Mouse (Mus musculus) embryonic facial prominence, embryonic 10.5 days (tissue): Measurements from ENCODE around the gene Gm11444. TPM values are rescaled to one million over a fixed set of nuclear protein-coding genes. Genes with fewer than 3 reads are reported as not detected.

ENCODE experiments used
- DNase-seq: peaks from one replicate; pipeline ENCODE4 v3.0.0-alpha.2; 2017; ENCODE audit warnings: low spot score
- H3K27ac ChIP-seq: fragments of 300-500 bp; sonication (generic); replicated peaks from 2 replicates; pipeline ENCODE4 v1.5.1; 2016; ENCODE audit warnings: mild to moderate bottlenecking
- H3K27me3 ChIP-seq: fragments of 300-500 bp; sonication (generic); replicated peaks from 2 replicates; pipeline ENCODE4 v1.6.1; 2016; ENCODE audit warnings: low read depth, mild to moderate bottlenecking; ENCODE audit not compliant: poor library complexity, severe bottlenecking
- H3K36me3 ChIP-seq: fragments of 300-500 bp; sonication (generic); replicated peaks from 2 replicates; pipeline ENCODE4 v1.6.1; 2016; ENCODE audit warnings: mild to moderate bottlenecking, moderate library complexity
- H3K4me1 ChIP-seq: fragments of 300-500 bp; sonication (generic); 2 replicates; pipeline ENCODE4 v1.6.1; 2016
- H3K4me3 ChIP-seq: fragments of 300-500 bp; sonication (generic); 2 replicates; pipeline ENCODE4 v1.5.1; 2016; ENCODE audit warnings: mild to moderate bottlenecking, moderate library complexity
- H3K9me3 ChIP-seq: fragments of 300-500 bp; sonication (generic); 2 replicates; pipeline ENCODE4 v1.6.1; 2016; ENCODE audit warnings: mild to moderate bottlenecking
- WGBS: fragments of 180-500 bp; shearing (Covaris S2); methylation state at CpG from one replicate; pipeline ENCODE4 v1.1.7; 2016; 5-methylcytosine and 5-hydroxymethylcytosine counted together
- polyA plus RNA-seq: library from polyadenylated mRNA; unstranded; fragments of >200 nt; fragmentation: Nextera tagmentation; extraction: Ambion mirVana; gene quantifications from 2 replicates; pipeline ENCODE4 v1.2.1, GENCODE M21; 2016

The Gm11444 gene
- polyA plus RNA-seq, 1 experiment from 2014 or later, result not detected

- DNase-seq, result no peak
- 22% methylated on average over 4 of the region's 4 CpGs for WGBS
- Histone ChIP-seq H3K27me3 (peaks cover 58% of the 10 kb centered on the region), H3K27ac (peak overlapping the region; percentile 77), H3K4me1 (peaks cover 94% of the 10 kb centered on the region), H3K9me3 (no peaks in the 10 kb centered on the region), H3K36me3 (no peaks in the 10 kb centered on the region), H3K4me3 (no peak overlapping the region)
These were observed 35.5 kb downstream of the Gm11444 start for GRCm38 (mm10) chr11:85814678-85815077.

GRCm38 (mm10) chr11:85812201-85812966, 37.7 kb downstream of the Gm11444 start:
- H3K4me3 ChIP-seq, result no peak overlapping the region
- H3K4me1 ChIP-seq, result peaks cover 71% of the 10 kb centered on the region
- H3K27ac ChIP-seq, result peak overlapping the region; percentile 3; the same call in 1 of the 2 replicates
- H3K36me3 ChIP-seq, result no peaks in the 10 kb centered on the region
- H3K9me3 ChIP-seq, result no peaks in the 10 kb centered on the region
- no peak for DNase-seq
- H3K27me3 ChIP-seq, result peaks cover 36% of the 10 kb centered on the region
- WGBS, result 90% methylated on average over 12 of the region's 12 CpGs

DNA sequence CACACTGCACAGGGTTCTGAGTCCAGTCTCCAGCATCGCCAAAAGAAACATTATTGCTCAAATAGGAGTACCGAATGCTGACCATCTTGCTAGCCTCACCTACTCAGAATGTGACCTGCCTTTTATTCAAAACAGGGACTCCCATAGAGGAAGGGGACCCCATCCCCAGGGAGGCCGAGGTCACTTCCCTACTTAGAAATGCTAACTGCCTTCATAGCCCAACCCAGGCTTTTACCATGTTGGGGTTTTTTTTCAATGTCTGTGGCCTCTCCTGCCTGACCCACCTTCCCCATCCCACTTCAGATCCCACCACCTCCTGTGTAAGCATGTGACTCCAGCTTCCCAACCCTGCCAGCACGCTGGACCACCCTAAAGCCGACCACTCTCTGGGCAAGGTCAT, 38.5 kb downstream of the Gm11444 start:
- Histone ChIP-seq H3K27me3 (peaks cover 30% of the 10 kb centered on the region), H3K4me3 (no peak overlapping the region), H3K4me1 (peaks cover 64% of the 10 kb centered on the region), H3K9me3 (no peaks in the 10 kb centered on the region), H3K36me3 (no peaks in the 10 kb centered on the region), H3K27ac (no peak overlapping the region; the same call in 1 of the 2 replicates)
- 92% methylated on average over 5 of the region's 5 CpGs for WGBS
- DNase-seq, result no peak

GRCm38 (mm10) chr11:85811229-85811628, 38.9 kb downstream of the Gm11444 start:
- 65% methylated on average over 4 of the region's 4 CpGs for WGBS
- no peaks in the 10 kb centered on the region for H3K9me3 ChIP-seq
- 0 out of 2 replicates have a peak overlapping the region, but pooled peaks have one; percentile 7 for H3K27ac ChIP-seq
- H3K4me3 ChIP-seq, result no peak overlapping the region
- H3K4me1 ChIP-seq, result peaks cover 59% of the 10 kb centered on the region
- H3K36me3 ChIP-seq, result no peaks in the 10 kb centered on the region
- no peak for DNase-seq
- H3K27me3 ChIP-seq, result peaks cover 26% of the 10 kb centered on the region

DNA sequence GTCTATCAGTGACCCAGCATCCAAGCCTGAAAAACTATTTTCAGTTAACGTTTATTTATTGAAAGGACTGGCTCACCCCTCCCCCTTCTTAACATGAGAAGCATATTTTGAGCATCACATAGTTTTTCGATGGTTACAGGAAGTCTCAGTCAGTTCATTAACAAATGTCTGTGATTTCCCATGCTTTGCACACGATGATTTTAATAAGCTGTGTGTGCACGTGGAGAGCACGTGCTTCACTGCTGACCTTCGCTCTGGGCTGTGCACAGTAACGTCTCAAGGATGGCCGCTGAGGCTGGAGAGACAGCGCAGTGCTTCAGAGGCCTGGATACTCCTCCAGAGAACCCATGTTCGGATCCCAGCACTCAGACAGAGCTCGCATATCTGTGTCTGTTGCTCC, 42.8 kb downstream of the Gm11444 start:
- Histone ChIP-seq H3K9me3 (no peaks in the 10 kb centered on the region), H3K27me3 (peaks cover 21% of the 10 kb centered on the region), H3K4me3 (no peak overlapping the region), H3K27ac (no peak overlapping the region; the same call in 1 of the 2 replicates), H3K4me1 (peaks cover 30% of the 10 kb centered on the region), H3K36me3 (no peaks in the 10 kb centered on the region)
- DNase-seq, result no peak
- whole genome bisulfite sequencing, result 86% methylated on average over 11 of the region's 11 CpGs

GRCm38 (mm10) chr11:85805779-85806178, 44.4 kb downstream of the Gm11444 start:
- WGBS, result 82% methylated on average over 1 of the region's 1 CpGs
- Histone ChIP-seq H3K4me1 (peaks cover 20% of the 10 kb centered on the region), H3K27me3 (peaks cover 14% of the 10 kb centered on the region), H3K4me3 (no peak overlapping the region), H3K27ac (peak overlapping the region; percentile 20; the same call in 1 of the 2 replicates), H3K9me3 (no peaks in the 10 kb centered on the region), H3K36me3 (0 out of 2 replicates have a peak, but pooled peaks cover 3% of the 10 kb centered on the region)
- no peak for DNase-seq

DNA sequence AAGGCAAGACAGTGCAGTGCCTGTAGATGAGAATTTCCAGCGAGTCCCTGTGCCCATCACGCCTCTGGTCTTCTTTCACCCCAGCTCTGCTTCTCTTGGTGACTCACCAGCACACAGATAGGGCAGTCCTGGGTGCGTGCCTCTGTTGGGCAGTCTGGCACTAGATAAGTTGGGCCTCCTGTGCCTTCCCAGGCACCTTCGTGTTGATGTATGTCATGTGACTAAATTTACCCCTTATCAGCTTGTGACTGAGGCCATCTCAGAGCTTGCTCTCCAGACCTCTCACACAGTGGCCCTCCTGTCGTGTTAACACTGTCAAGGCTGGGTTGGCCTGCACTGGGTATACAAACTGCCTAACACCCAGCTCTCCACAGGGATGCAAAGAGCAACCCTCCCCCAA, 46.1 kb downstream of the Gm11444 start:
- no peak for DNase-seq
- peaks cover 19% of the 10 kb centered on the region for H3K4me1 ChIP-seq
- H3K36me3 ChIP-seq, result 0 out of 2 replicates have a peak, but pooled peaks cover 5% of the 10 kb centered on the region
- H3K9me3 ChIP-seq, result no peaks in the 10 kb centered on the region
- no peak overlapping the region for H3K27ac ChIP-seq
- 75% methylated on average over 5 of the region's 5 CpGs for WGBS
- peaks cover 14% of the 10 kb centered on the region for H3K27me3 ChIP-seq
- H3K4me3 ChIP-seq, result no peak overlapping the region

GRCm38 (mm10) chr11:85800380-85800779, 49.8 kb downstream of the Gm11444 start:
- H3K9me3 ChIP-seq, result no peaks in the 10 kb centered on the region

DNA sequence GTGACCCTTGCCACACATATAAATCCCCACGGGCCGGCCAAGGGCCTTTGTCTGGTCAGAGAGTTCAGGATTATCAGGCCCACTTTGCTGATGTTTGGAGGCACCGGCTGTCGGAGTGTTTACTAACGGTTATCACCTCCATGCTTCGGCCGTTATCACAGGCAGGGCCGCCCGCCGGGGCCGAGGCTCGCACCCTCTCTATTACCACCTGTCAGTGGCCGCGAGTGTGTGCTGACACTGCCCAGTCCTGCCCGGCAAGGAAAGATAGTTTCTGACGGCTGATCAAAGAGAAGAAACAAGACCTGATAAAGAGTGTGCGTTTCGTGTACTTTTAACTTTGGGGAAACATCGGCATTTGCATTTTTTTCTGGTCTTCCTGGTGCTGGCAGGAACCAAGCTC, 50.3 kb downstream of the Gm11444 start:
- Histone ChIP-seq H3K4me1 (peaks cover 19% of the 10 kb centered on the region), H3K27me3 (peaks cover 5% of the 10 kb centered on the region; the same call in 1 of the 2 replicates), H3K4me3 (no peak overlapping the region), H3K36me3 (peaks cover 9% of the 10 kb centered on the region; the same call in 1 of the 2 replicates), H3K9me3 (no peaks in the 10 kb centered on the region), H3K27ac (no peak overlapping the region)
- WGBS, result 70% methylated on average over 19 of the region's 19 CpGs
- no peak for DNase-seq

More at GRCm38 (mm10) chr11:85800380-85800779, 49.8 kb downstream of the Gm11444 start:
- Histone ChIP-seq H3K27me3 (peaks cover 6% of the 10 kb centered on the region; the same call in 1 of the 2 replicates), H3K36me3 (peaks cover 9% of the 10 kb centered on the region; the same call in 1 of the 2 replicates), H3K27ac (no peak overlapping the region), H3K4me3 (no peak overlapping the region), H3K4me1 (peaks cover 19% of the 10 kb centered on the region)
- no peak for DNase-seq
- WGBS, result 81% methylated on average over 11 of the region's 11 CpGs

DNA sequence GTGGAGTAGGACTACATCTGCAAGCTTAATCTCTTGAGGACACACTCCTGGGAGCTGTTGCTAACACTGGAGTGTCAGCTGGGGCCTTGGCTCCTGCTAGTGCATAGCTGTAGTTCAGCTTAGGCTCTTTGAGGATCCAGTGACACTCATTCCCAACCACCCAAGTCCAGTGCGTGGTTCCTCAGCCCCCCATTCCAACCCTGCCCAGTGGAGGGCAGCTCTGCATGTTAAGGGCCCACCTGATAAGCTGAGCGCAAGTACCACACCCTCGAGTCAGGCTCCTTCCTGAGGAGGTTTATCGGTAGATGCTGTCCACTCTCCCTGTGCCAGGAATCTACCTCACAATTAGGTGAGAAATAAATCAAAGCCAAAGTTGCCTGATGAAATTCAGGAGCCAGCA, 50.7 kb downstream of the Gm11444 start:
- peaks cover 9% of the 10 kb centered on the region; the same call in 1 of the 2 replicates for H3K36me3 ChIP-seq
- H3K27me3 ChIP-seq, result peaks cover 5% of the 10 kb centered on the region; the same call in 1 of the 2 replicates
- 87% methylated on average over 4 of the region's 4 CpGs for WGBS
- peaks cover 19% of the 10 kb centered on the region for H3K4me1 ChIP-seq
- DNase-seq, result no peak
- H3K4me3 ChIP-seq, result no peak overlapping the region
- H3K27ac ChIP-seq, result no peak overlapping the region
- H3K9me3 ChIP-seq, result no peaks in the 10 kb centered on the region

Other genes starting within 250 kb of the Gm11444 start
- 9.9 and 10.9 TPM in 2 replicates for gene Tbx2, start 17.8 kb downstream of the Gm11444 start, polyA plus RNA-seq
- 1.0 and 1.4 TPM in 2 replicates for gene Tbx4, start 36.1 kb upstream of the Gm11444 start, polyA plus RNA-seq